Mouse (Mus musculus) embryo, embryonic 11 days (tissue): Measurements from ENCODE around the gene Jmjd7.

Experiments
- DNase-seq: peaks from one replicate; pipeline ENCODE4 v3.0.0-alpha.2; 2015

The Jmjd7 gene

DNA sequence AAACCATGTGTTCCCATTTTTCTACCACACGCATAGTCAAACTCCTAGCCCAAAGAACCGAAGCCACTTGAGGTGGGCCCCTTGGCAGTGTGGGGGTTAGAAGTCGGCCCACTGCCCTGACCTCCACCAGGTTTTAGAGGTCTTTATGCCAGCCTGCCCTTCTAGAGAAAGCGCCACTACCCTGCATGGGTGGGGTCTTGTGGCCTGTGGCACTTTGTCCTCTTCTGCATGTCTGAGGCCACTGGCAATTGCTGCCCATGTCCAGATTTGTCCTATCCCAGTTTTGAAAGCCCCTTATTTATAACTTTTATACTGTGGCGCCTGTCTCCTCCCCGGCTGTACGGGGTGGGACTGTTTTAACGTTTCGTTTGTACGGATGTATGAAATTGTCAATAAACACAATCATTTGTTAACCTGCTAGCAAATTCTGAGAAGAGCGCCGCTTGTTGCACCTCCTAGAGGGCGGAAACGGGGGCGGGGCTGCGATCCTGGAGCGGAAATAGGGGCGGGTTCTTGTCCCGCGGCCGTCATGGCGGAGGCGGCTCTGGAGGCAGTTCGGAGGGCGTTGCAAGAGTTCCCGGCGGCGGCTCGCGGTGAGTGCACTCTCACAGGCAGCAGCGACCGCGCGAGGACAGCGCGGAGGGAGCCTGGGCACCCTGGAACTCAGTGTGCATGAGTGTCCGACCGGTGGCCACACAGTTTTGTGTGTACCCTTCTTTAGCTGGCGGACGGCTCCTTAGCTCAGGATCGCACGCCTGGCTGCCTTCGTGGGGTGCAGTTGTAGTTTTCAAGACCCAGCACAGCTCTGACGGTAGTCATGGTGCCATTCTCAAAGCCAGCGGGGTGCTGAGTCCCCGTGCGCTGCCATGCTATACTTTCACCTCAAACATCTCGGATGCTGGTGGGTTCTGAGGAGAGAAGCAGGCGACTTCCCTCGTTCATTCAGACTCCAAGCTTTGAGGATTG lies at the start of gene Jmjd7, which contains the start of gene Gm28042:
TSS of gene Jmjd7 (plus strand) at position 500 of the 966 bp plus-strand sequence.
TSS of gene Gm28042 (plus strand) at position 510 of the 966 bp plus-strand sequence.
- peak; percentile 95 for DNase-seq

DNA sequence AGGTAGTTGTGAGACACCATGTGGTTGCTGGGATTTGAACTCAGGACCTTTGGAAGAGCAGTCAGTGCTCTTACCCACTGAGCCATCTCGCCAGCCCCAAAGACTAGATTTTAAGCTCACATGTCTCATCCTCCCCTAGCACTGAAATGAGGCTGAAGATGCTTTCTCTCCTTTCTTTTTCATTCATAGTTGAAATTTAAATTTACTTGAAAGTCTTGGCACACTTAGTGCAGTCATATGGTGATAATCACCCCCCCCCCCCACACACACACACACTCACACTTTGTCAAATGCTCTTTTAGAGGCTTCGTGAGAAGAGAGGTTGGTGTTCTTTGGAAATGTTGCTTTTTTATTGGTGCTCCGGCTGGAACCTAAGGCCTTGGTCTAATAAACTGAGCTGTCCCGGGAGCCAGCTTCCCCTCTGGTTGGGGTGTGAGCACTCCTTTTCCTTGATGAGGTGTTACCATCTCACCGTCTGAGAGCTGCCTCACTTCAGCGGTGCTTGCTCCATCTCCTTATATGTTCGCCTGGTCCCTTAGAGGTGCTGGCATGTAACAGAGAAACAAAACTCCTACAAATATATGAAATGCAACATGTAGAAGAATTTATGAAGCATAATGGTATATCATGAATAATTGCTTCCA lies 46.8 kb upstream of the Jmjd7 start:
- DNase-seq: no peak

DNA sequence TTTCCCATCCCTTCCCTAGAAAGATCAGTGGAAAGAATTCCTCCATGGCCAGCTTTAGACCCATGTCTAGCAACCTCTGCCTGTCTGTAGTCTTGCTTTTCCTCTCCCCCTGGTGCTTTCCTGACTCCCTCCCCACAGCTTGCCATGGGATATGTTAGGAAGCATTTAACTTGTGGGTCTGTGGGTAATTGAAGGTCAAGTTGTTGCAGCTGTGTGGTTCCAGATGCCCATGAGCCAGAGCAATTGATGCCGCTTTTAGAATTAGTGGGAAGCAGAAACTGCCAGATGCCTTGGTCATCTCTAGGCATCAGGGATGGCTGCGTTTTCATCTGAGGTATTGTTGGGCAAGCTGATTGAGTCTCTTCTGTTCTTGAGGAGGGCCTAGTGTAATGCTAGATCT lies 45.7 kb upstream of the Jmjd7 start:
- peak; percentile 18 for DNase-seq

DNA sequence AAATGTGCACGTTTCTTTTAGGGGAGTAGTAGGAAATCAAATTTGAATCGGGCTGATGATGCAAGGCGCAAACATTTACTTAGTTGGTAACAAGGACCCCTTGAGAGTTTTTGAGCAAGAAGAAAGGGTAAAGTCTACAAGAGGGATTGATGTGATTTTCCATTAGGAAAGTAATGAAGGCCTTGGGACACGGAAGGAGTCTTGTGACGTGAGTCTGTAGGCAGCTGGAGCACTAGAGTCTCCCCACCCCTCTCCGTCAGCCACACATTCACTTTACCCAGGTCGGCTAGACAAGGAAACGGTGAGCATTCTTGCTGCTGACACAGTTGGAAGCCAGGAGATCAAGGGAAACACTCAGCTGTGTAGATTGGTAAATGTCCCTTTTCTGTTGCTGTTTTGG lies 41.4 kb upstream of the Jmjd7 start:
- DNase-seq: no peak

DNA sequence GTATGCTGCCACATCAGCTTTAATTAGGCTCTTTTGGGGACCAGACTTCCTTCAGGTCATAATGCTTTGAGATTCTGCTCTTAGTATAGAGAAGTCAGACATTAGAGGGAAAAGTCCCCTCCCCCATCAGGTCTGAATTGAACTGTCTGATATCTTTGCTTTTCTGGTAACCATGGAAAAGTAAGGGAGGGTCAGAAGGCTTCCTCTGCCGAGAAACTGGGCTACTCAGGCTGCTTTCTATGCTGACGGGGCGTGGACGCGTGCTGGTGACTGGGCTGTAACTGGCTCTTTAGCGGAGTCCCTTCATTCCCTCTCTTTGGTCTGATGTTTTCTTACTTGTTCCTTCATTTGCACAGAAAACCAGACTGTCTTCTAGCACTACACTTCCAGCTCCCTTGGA lies 40.9 kb upstream of the Jmjd7 start:
- no peak for DNase-seq

DNA sequence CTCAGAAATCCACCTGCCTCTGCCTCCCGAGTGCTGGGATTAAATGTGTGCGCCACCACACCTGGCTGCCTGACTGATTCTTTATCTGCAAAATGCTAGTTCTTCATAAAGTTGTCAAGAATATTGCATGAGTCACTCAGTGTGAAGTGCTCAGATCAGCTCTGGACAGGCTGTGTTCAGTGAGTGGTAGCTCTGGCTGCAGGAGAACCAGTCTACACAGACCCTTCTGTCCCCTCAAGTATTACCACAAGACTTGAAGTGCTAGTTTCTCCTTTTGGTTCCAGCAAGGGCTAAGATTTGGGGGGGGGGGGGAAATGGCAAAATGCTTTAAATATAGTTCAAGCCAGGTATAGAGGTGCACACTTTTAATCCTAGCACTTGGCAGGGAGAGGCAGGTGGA lies 39.8 kb upstream of the Jmjd7 start:
- DNase-seq: no peak

DNA sequence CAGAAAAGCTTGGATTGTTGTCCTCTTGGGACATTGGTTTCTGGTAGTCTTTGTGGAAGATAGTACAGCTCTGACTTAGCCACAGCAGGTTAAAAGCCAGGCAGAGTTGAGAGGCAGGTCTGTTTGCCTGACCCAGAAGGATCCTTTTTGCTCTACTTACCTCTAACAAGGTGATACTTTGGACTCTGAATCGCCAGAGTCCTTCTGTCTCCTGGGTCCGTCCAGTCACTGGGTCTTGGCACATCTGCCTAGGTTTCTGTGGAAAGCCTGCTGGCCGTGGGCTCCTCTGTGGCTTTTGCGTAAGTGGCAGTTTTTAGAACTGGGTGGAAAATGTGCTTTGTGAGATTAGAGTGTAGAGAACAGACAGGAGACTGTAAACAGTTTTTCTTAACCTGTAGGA lies 38.3 kb upstream of the Jmjd7 start:
- no peak for DNase-seq

DNA sequence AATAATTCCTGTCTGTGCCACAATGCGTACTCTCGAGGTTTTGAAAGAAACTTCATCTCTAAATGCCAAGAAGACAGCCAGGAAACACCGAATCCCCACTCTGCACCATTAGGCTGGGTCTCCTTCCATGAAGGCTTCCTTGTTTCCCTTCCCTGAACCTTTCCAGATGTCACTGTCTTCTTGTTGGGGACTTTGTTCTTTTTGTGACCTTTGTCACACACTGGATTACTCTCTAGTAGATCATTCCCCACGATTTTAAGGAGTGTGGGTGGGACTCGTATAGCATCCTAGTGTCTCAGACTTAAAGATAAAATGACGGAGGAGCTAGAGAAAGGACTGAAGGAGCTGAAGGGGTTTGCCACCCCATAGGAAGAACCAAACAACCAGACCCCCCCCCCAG lies 36.4 kb upstream of the Jmjd7 start:
- no peak for DNase-seq

DNA sequence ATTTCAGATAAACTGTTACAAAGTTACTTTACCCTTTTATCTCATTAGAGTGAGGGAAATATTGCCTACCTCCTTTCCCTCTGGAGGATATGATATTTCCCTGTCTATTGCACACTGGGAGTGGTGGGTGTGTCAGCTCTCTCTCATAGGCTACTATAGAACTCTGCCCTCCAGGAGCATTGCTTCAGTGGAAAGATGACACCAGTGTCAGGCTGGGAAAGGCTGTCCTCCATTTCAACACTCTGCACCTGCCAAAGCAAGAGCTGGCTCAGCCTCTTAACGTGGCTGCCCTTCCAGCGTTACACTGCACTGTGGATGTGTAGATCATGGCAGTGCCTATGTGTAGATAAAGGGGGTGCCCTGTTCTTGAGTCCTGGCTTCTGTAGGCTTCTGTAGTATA lies 34.9 kb upstream of the Jmjd7 start:
- no peak for DNase-seq

DNA sequence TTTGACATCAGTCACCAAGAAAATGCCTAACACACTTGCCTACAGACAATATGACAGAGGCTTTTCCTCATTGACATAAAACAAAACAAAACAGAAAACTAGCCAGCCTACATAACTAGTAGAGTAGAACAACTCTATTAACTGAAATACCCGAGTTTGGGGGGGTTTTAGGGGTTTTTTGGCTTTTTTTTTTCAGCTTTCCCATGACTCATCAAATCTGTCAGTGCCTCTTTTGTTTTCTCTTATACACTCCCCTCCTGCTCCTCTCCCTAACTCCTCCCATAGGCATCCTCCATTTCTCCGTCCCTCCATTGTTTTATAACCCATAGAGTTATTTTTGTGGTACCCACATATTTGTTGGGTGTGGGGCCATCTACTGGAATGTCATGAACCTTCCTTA lies 33.8 kb upstream of the Jmjd7 start:
- DNase-seq: no peak

DNA sequence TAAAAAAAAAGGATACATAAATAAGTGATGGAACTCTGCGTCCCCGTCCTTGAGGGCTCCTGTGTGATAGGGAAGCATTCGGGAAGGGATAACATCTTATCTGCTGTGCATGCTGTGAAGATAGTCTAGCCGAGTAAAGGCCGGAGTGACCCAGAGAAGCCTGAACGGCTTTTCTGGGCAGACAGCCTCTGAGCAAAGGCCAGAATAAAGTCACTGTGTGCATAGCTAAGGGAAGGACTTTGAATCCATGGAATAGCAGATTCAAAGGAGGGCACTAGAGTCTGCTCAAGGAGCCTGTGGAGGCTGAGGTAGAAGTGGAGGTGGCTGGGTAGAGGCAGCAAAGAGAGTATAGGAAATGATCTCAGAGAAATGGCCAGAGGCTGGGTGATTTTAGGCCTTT lies 32.4 kb upstream of the Jmjd7 start:
- no peak for DNase-seq

DNA sequence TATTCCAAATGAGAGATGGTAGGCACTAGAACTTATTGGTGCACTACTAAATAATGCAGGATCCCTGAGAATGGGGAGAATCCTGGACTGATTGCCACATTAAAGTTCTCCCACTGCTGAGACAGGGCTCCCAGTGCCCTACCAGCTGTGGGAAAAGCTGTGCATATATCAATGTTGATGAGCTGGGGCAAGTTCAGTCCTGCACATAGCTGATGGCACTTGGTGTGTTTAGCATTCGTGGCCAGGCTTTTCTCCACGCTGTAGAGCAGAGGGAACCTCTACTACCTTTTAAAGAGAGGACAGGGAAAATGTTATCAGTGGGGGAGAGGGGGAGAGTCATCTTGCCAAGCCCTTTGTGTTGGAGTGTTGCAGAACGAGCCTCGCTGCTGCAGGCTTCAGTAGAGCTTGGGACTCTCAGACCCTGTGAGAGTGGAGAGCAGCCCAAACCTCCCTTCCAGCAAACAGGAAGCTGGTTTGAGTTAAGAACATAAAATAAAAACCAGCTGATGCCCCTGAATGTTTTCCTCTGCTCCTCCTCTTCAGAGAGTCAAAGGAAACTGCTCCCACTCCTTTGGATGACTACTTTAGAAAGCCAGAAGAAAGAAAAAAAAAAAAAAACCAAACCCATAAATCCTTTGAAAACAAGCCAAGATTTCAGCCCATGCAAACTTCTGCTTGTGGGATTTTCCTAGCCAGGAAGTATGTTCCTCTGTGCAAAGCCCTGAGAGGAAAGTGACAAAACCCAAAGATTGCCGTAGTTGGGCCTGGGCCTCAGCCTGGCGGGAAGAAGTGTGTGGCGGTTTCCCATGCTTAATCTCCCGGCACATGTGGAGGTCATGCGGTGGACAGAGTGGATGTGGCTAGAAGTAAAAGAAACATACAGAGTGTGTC lies 31.6 kb upstream of the Jmjd7 start:
- peak; percentile 47 for DNase-seq

DNA sequence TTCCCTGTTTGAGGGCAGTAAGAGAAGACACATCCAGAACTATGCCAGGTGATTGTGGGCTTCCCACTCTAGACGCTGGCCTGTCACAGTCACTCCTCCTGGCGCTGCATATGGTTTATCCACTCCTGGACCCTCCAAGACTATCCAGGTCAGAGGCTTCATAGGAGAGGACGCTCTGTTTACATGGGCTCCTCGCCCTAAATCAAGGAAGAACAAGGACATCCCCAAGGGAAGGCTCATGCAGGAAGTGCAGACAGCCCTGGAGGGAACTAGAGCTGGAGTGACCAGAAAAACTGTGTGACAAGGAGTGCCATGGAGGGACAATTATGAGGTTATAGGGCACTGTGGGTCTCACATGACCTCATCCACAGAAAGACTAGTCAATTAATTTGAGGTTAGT lies 29.9 kb upstream of the Jmjd7 start:
- DNase-seq: no peak

DNA sequence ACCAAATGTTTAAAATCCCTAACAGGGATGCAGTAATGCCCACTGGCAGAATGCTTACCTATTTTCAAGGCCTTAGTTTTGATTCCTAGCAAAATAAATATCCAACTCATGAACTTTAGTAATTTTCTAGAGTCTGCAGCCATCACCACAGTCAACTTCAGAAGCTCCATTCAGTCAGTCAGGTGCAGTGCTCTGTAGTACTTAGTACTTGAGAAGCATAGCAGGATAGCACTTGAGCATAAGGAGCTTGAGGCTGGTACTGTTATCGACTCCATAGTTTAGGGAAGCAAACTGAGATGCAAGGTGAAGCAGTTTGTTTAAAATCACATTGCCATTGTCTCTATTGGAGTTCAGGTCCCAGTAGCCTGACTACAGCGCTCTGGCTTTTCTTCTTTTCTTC lies 27.6 kb upstream of the Jmjd7 start:
- no peak for DNase-seq

DNA sequence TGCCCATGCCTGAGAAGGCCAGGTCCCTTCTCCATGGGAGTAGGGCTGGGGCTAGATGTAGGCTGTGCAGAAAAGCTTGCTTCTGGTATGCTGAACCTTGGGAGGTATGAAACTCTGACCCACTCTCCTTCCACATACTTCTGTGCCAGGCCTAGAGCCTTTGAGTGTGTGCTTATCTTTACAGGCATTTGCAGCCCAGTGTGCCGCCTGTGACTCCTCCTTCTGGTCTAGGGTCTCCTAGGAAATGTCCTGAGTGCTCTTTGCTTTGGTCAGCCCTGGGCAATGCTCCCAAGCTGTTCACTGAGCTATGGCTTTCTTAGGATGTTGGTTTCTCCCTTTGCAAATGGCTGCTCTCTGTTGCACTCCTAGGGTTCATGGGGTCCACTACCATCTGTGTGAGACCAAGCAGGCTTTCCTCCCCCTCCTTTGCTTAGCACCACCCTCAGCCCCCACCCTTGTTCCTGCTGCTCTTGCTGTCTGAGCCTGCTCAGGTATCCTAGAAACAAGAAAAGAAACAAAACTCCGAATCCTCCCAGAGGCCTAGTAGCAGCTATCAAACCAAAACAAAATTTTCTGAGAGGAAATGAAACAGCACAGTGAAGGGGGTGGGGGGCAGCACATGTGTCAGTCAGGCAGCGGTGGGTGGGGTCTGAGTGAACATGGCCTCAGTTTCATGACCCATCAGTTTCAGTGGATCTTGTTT lies 26.2 kb upstream of the Jmjd7 start:
- DNase-seq: peak; percentile 7

DNA sequence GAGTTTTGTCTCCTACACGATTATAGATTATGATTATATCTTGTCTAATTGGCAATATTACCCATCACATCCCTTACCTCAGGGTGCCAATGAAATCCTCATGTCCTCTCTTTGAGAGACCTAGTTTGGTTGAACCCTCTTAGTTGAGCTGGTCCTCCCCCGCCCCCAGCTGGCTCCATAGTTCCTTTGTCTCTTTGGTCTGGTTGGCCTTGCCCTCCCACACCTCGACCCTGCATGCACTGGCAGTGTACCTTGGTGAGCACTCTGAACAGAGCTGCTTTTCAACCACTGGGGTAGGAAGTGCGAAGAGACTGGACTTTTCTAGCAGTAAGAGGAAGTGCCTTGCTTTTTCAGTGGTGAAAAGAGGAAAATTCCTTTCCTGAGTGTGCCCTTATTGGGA lies 25.3 kb upstream of the Jmjd7 start:
- no peak for DNase-seq

DNA sequence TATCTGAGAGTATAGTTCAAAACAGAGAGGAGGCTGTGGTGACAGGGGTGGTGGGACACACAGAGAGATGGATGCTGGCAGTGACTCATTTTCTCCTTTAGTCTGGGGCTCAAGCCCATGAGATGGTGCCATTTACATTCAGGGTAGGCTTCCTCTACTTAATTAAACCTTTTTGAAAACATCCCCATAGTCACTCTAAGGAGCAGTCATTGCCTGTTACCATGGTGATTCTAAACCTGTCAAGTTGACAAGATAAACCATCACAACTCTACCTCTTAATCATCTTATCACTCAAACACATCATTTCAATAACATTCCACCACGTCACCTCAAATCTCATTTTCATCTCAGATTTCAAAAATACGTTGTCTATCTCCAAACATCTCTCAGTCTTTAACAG lies 23.3 kb upstream of the Jmjd7 start:
- no peak for DNase-seq

DNA sequence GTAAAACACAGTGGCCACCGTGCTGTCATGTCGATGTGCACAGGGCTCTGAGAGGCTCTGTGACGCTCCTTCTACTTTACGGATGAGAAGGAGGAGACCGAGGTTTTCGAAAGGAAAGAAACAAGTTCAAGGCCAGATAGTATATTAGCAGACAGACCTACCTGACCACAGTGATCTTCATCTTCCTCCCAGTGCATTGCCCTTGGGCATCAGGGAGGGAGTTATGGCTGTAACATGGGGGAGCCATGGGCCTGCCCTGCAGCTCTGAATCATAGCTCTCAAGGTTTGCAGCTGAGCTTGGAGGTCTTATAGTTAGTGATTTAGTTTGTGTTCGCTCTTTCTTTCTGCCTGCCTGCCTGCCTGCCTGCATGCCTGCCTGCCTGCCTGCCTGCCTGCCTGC lies 20.6 kb upstream of the Jmjd7 start:
- no peak for DNase-seq

DNA sequence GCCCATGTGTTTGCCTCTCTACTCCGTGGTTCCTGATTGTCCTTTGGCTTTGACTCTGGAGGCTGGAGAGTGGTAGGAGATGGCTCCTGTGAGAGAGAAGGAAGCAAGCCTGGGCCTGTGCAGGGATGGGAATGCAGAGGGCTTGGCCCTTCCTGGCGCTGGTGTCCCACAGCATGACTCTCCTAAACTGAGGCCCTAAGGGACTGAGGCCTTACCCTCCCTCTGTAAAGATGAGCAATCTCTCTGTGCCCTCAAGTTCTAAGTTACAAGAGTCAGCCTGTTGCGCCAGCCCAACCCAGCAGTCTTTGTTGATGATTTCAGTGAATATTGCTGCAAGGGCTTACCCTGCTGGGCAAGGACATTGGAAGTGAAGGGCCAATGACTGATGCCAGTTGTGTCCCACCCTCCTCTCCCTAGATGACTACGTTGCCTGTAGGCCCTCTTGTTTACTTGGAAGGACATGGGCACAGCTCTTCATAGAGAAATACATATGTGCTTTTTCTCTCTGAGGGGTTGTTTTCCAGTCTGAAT lies 19.5 kb upstream of the Jmjd7 start:
- DNase-seq: no peak

DNA sequence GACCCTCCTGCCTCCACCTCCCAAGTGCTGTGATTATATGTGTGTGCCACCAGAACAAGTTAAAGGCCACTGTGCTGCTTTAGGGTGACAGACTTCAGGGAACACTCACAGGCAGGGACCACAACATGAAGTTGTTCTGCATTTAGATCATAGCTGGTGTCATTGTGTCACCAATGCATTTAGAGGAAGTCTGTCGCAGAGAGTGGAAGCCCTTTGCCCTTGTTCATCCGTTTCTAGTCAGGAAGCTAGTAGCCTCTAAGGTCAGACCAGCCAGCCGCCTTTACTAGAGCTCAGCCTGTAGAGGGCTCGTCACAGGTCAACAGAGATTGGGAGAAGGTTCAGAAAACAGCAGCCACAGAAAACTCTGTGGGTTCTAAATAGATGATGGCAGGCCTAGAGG lies 18.6 kb upstream of the Jmjd7 start:
- no peak for DNase-seq

DNA sequence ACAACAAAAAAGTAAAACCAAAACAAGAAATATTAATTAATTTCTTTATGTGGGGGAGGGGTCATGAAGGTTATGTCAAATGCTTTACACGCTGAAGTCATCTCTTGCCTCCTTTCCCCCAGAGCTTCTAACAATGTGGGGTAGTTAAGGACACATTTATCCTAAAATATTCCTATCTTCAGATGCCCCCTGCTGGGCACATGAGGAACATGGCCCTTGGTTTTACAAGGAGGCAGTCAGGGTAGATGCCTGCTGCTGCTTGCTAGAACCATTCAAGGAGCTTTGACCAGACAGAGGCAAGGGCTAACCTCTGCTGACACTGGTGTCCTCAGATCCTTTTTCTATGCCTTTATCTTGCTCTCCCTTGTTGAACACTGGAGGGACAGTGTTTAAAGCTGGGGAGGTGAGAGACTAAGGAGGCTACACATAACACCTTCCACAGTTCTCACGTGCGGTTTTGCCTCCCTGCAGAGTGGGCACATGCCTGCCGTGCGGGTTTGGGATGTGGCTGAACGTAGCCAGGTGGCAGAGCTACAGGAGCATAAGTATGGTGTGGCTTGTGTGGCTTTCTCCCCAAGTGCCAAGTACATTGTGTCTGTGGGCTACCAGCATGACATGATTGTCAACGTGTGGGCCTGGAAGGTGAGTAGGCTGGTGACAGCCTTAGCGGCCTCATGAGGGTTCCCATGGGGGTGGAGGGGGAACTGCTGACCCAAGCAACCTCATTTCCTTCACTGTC lies 15.7 kb upstream of the Jmjd7 start:
- DNase-seq: peak; percentile 78

DNA sequence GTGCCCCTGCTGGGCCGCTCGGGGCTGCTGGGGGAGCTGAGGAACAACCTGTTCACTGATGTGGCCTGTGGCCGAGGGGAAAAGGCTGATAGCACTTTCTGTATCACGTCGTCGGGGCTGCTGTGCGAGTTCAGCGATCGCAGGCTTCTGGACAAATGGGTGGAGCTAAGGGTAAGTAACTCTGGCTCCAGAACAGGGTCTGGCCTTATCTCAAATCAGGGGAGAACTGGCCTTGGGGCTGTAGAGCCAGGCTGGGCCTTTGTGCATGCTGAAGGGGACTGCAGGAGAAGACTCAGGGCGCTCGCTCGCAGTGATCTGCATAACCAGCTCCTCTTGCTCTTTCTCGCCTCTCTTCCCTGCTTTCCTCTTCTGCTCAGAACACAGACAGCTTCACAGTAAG lies 14.4 kb upstream of the Jmjd7 start:
- DNase-seq: no peak
